Mouse (Mus musculus) stomach, embryonic 16.5 days (tissue): Measurements from ENCODE around the gene Sh2d4b. TPM values are rescaled to one million over a fixed set of nuclear protein-coding genes. Genes with fewer than 3 reads are reported as not detected.

Experiments
- ATAC-seq: fragments of 200-750 bp; cut with Nextera tagmentation; 2 replicates; pipeline ENCODE4 v1.8.0; 2017; ENCODE audit warnings: moderate number of reproducible peaks, moderate TSS enrichment; ENCODE audit not compliant: insufficient read depth, low FRiP score
- H3K27ac ChIP-seq: fragments of 300-500 bp; sonication (generic); 2 replicates; pipeline ENCODE4 v1.5.1; 2014; ENCODE audit warnings: low read length
- H3K27me3 ChIP-seq: fragments of 300-500 bp; sonication (generic); 2 replicates; pipeline ENCODE4 v1.6.1; 2014; ENCODE audit warnings: low read length, control low read depth, mixed read lengths; ENCODE audit not compliant: control insufficient read depth, insufficient read depth
- H3K36me3 ChIP-seq: fragments of 300-500 bp; sonication (generic); 2 replicates; pipeline ENCODE4 v1.6.1; 2014; ENCODE audit warnings: low read length; ENCODE audit not compliant: control insufficient read depth, insufficient read depth
- H3K4me1 ChIP-seq: fragments of 300-500 bp; sonication (generic); 2 replicates; pipeline ENCODE4 v1.6.1; 2014; ENCODE audit warnings: low read length, control low read depth, mixed read lengths; ENCODE audit not compliant: control insufficient read depth, insufficient read depth
- H3K4me2 ChIP-seq: fragments of 300-500 bp; sonication (generic); 2 replicates; pipeline ENCODE4 v1.6.1; 2014; ENCODE audit warnings: low read depth, low read length, mixed read lengths
- H3K4me3 ChIP-seq: fragments of 300-500 bp; sonication (generic); replicated peaks from 2 replicates; pipeline ENCODE4 v1.5.1; 2014; ENCODE audit warnings: mild to moderate bottlenecking, low read length
- H3K9ac ChIP-seq: fragments of 300-500 bp; sonication (generic); 2 replicates; pipeline ENCODE4 v1.6.1; 2014; ENCODE audit warnings: low read length
- H3K9me3 ChIP-seq: fragments of 300-500 bp; sonication (generic); replicated peaks from 2 replicates; pipeline ENCODE4 v1.6.1; 2016; ENCODE audit warnings: low read length, control low read depth; ENCODE audit not compliant: control insufficient read depth
- WGBS: fragments of 180-500 bp; shearing (Covaris S2); extraction: QIAGEN DNeasy Blood & Tissue Kit; methylation state at CpG from one replicate; pipeline ENCODE4 v1.1.7; 2014; 5-methylcytosine and 5-hydroxymethylcytosine counted together
- polyA plus RNA-seq: library from polyadenylated mRNA; unstranded; fragments of >200 nt; fragmentation: Nextera tagmentation; extraction: Ambion mirVana; gene quantifications from 2 replicates; pipeline ENCODE4 v1.2.1, GENCODE M21; 2015

The Sh2d4b gene
- polyA plus RNA-seq, 1 experiment from 2014 or later = 0.41 TPM

GRCm38 (mm10) chr14:40915838-40916237, 22.8 kb upstream of the Sh2d4b start:
- no peak overlapping the region for H3K4me2 ChIP-seq
- H3K27ac ChIP-seq = no peak overlapping the region
- WGBS = 79% methylated on average over 8 of the region's 8 CpGs
- H3K27me3 ChIP-seq = no peaks in the 10 kb centered on the region
- H3K9me3 ChIP-seq = no peaks in the 10 kb centered on the region
- no peak for ATAC-seq
- peaks cover 15% of the 10 kb centered on the region for H3K4me1 ChIP-seq
- no peak overlapping the region for H3K4me3 ChIP-seq
- H3K9ac ChIP-seq = no peak overlapping the region
- H3K36me3 ChIP-seq = peaks cover 5% of the 10 kb centered on the region; the same call in 1 of the 2 replicates

GRCm38 (mm10) chr14:40914701-40915100, 21.6 kb upstream of the Sh2d4b start:
- Histone ChIP-seq H3K27ac (peak overlapping the region; percentile 91), H3K9me3 (no peaks in the 10 kb centered on the region), H3K36me3 (peaks cover 8% of the 10 kb centered on the region), H3K4me1 (peaks cover 15% of the 10 kb centered on the region), H3K4me3 (no peak overlapping the region), H3K9ac (peak overlapping the region; percentile 48), H3K4me2 (no peak overlapping the region), H3K27me3 (no peaks in the 10 kb centered on the region)
- WGBS = 58% methylated on average over 3 of the region's 3 CpGs
- ATAC-seq = peak; percentile 68

GRCm38 (mm10) chr14:40913709-40914108, 20.6 kb upstream of the Sh2d4b start:
- Histone ChIP-seq H3K27me3 (no peaks in the 10 kb centered on the region), H3K4me1 (peaks cover 15% of the 10 kb centered on the region), H3K27ac (peak overlapping the region; percentile 91; the same call in 1 of the 2 replicates), H3K36me3 (peaks cover 8% of the 10 kb centered on the region), H3K9me3 (no peaks in the 10 kb centered on the region), H3K9ac (no peak overlapping the region), H3K4me2 (no peak overlapping the region), H3K4me3 (no peak overlapping the region)
- no peak for ATAC-seq
- 74% methylated on average over 6 of the region's 6 CpGs for WGBS

DNA sequence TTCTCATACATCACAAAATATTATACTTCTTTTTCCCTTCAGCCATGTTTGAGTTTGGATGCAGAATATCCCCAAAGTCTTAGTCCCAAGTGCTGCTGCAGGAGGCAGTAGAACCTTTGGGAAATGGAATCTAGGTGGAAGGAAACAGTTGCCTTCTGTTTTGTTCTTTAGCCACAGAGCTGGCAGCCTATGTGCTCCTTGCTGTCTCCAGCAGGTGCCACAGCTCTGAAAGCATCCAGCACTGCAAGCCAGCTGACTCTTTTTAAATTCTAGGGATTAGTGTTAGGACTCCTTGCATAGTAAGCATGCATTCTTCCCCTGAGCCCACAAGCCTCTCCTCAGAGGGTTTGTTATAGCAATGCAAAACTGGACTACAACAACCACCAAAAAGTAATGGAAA, 18.5 kb upstream of the Sh2d4b start:
- Histone ChIP-seq H3K4me1 (peaks cover 15% of the 10 kb centered on the region), H3K27ac (no peak overlapping the region), H3K4me2 (no peak overlapping the region), H3K9me3 (no peaks in the 10 kb centered on the region), H3K9ac (no peak overlapping the region), H3K36me3 (peaks cover 19% of the 10 kb centered on the region), H3K27me3 (no peaks in the 10 kb centered on the region), H3K4me3 (no peak overlapping the region)
- ATAC-seq = no peak

DNA sequence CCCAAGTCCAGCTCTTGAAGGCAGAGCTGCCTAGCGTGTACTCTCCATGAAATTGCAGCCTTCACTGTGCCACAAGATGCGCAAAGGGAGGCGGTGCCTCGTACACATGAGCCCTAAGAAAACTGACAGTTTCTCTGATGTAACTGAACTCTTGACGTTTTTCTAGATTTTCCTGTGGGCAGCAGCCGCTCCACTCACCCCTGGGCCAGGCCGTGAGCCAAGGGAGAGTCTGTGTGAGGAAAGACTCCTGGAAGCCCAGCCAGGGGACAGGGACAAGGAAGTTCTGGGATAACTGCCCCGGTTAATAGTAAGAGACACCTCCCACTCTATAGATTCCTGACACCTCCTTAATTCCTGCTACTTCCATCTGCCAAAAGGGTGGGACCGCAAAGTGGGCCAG, 15.7 kb upstream of the Sh2d4b start:
- H3K4me2 ChIP-seq = no peak overlapping the region
- no peaks in the 10 kb centered on the region for H3K4me1 ChIP-seq
- peaks cover 19% of the 10 kb centered on the region for H3K36me3 ChIP-seq
- H3K27me3 ChIP-seq = no peaks in the 10 kb centered on the region
- WGBS = 87% methylated on average over 9 of the region's 9 CpGs
- no peak overlapping the region for H3K27ac ChIP-seq
- no peak overlapping the region for H3K9ac ChIP-seq
- H3K9me3 ChIP-seq = no peaks in the 10 kb centered on the region
- no peak for ATAC-seq
- no peak overlapping the region for H3K4me3 ChIP-seq

- H3K4me1 ChIP-seq = no peaks in the 10 kb centered on the region
- no peak overlapping the region for H3K27ac ChIP-seq
- no peak overlapping the region for H3K4me3 ChIP-seq
- no peak overlapping the region for H3K4me2 ChIP-seq
- 69% methylated on average over 9 of the region's 9 CpGs for WGBS
- H3K9ac ChIP-seq = no peak overlapping the region
- no peaks in the 10 kb centered on the region for H3K9me3 ChIP-seq
- H3K27me3 ChIP-seq = no peaks in the 10 kb centered on the region
- peaks cover 14% of the 10 kb centered on the region; the same call in 1 of the 2 replicates for H3K36me3 ChIP-seq
- no peak for ATAC-seq
These were observed 13.7 kb upstream of the Sh2d4b start for GRCm38 (mm10) chr14:40906770-40907169.

GRCm38 (mm10) chr14:40905813-40906212, 12.7 kb upstream of the Sh2d4b start:
- Histone ChIP-seq H3K4me2 (no peak overlapping the region), H3K4me3 (no peak overlapping the region), H3K27ac (no peak overlapping the region), H3K36me3 (peaks cover 14% of the 10 kb centered on the region; the same call in 1 of the 2 replicates), H3K9ac (no peak overlapping the region), H3K4me1 (no peaks in the 10 kb centered on the region), H3K9me3 (no peaks in the 10 kb centered on the region), H3K27me3 (no peaks in the 10 kb centered on the region)
- no peak for ATAC-seq
- 86% methylated on average over 8 of the region's 8 CpGs for WGBS

GRCm38 (mm10) chr14:40902307-40903055, 9.4 kb upstream of the Sh2d4b start:
- H3K4me1 ChIP-seq = no peaks in the 10 kb centered on the region
- H3K4me2 ChIP-seq = 0 out of 2 replicates have a peak overlapping the region, but pooled peaks have one; percentile 7
- ATAC-seq = peak; percentile 57; the same call in 1 of the 2 replicates
- 0 out of 2 replicates have a peak, but pooled peaks cover 8% of the 10 kb centered on the region for H3K36me3 ChIP-seq
- H3K9me3 ChIP-seq = no peaks in the 10 kb centered on the region
- no peaks in the 10 kb centered on the region for H3K27me3 ChIP-seq
- peak overlapping the region; percentile 86 for H3K27ac ChIP-seq
- 56% methylated on average over 12 of the region's 12 CpGs for WGBS
- no peak overlapping the region for H3K9ac ChIP-seq
- H3K4me3 ChIP-seq = no peak overlapping the region

DNA sequence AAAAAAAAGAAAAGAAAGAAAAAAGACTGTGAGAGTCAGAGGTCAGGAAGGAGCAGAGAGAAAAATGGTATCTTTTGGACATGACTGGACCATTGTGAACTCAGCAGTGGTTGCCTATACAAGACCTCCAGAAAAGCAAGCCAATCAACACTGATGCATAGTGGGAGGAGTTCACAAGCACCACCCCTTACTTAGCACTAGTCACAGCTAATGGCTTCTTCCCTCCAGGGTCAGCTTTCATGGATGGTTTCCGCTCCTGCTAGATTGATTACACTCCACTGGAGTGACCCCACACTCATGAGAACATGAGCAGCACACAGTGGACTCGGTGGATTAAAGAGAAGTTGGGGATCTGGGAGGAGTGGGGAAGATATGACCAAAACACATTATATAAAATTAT, 7.2 kb upstream of the Sh2d4b start:
- ATAC-seq = no peak
- Histone ChIP-seq H3K4me2 (no peak overlapping the region), H3K9me3 (no peaks in the 10 kb centered on the region), H3K4me1 (no peaks in the 10 kb centered on the region), H3K27ac (no peak overlapping the region), H3K4me3 (no peak overlapping the region), H3K9ac (no peak overlapping the region), H3K36me3 (no peaks in the 10 kb centered on the region), H3K27me3 (no peaks in the 10 kb centered on the region)
- WGBS = 44% methylated on average over 2 of the region's 2 CpGs
